Mouse (Mus musculus) forebrain, embryonic 15.5 days (tissue): ENCODE measurements around the gene Nlrc5. TPM values are rescaled to one million over a fixed set of nuclear protein-coding genes. Genes with fewer than 3 reads are reported as not detected.

Experiments used
- ATAC-seq: fragments of 200-750 bp; cut with Nextera tagmentation; replicated peaks from 2 replicates; pipeline ENCODE4 v1.8.0; 2017; ENCODE audit warnings: mild to moderate bottlenecking, moderate TSS enrichment, moderate library complexity
- H3K27ac ChIP-seq: fragments of 300-500 bp; sonication (generic); replicated peaks from 2 replicates; pipeline ENCODE4 v1.5.1; 2015; ENCODE audit warnings: mild to moderate bottlenecking, inconsistent platforms
- H3K27me3 ChIP-seq: fragments of 300-500 bp; sonication (generic); 2 replicates; pipeline ENCODE4 v1.6.1; 2015; ENCODE audit warnings: inconsistent platforms
- H3K36me3 ChIP-seq: fragments of 300-500 bp; sonication (generic); 2 replicates; pipeline ENCODE4 v1.6.1; 2015; ENCODE audit warnings: mild to moderate bottlenecking, inconsistent platforms
- H3K4me1 ChIP-seq: fragments of 300-500 bp; sonication (generic); 2 replicates; pipeline ENCODE4 v1.6.1; 2015; ENCODE audit warnings: inconsistent platforms
- H3K4me2 ChIP-seq: fragments of 300-500 bp; sonication (generic); replicated peaks from 2 replicates; pipeline ENCODE4 v1.6.1; 2015; ENCODE audit warnings: mild to moderate bottlenecking, inconsistent platforms
- H3K4me3 ChIP-seq: fragments of 300-500 bp; sonication (generic); 2 replicates; pipeline ENCODE4 v1.5.1; 2015; ENCODE audit warnings: mild to moderate bottlenecking, inconsistent platforms
- H3K9ac ChIP-seq: fragments of 300-500 bp; sonication (generic); replicated peaks from 2 replicates; pipeline ENCODE4 v1.6.1; 2015; ENCODE audit warnings: mild to moderate bottlenecking, inconsistent platforms
- H3K9me3 ChIP-seq: fragments of 300-500 bp; sonication (generic); 2 replicates; pipeline ENCODE4 v1.6.1; 2016; ENCODE audit warnings: inconsistent platforms
- WGBS: fragments of 180-500 bp; shearing (Covaris S2); methylation state at CpG from one replicate; pipeline ENCODE4 v1.1.7; 2015; ENCODE audit warnings: mixed read lengths; 5-methylcytosine and 5-hydroxymethylcytosine counted together
- polyA plus RNA-seq: library from polyadenylated mRNA; unstranded; fragments of >200 nt; fragmentation: Nextera tagmentation; extraction: Ambion mirVana; gene quantifications from 2 replicates; pipeline ENCODE4 v1.2.1, GENCODE M21; 2015

Nlrc5 gene
- polyA plus RNA-seq, 1 experiment from 2014 or later: 0.22 TPM

GRCm38 (mm10) chr8:94428420-94428819, 5.7 kb upstream of the Nlrc5 start:
- WGBS: 85% methylated on average over 4 of the region's 4 CpGs
- Histone ChIP-seq H3K36me3 (no peaks in the 10 kb centered on the region), H3K27me3 (no peaks in the 10 kb centered on the region), H3K9ac (no peak overlapping the region), H3K4me2 (no peak overlapping the region), H3K4me3 (no peak overlapping the region), H3K27ac (no peak overlapping the region), H3K4me1 (no peaks in the 10 kb centered on the region), H3K9me3 (no peaks in the 10 kb centered on the region)
- ATAC-seq: no peak

- Histone ChIP-seq H3K4me1 (peaks cover 7% of the 10 kb centered on the region), H3K9ac (no peak overlapping the region), H3K36me3 (no peaks in the 10 kb centered on the region), H3K27ac (no peak overlapping the region), H3K27me3 (peaks cover 6% of the 10 kb centered on the region; the same call in 1 of the 2 replicates), H3K9me3 (no peaks in the 10 kb centered on the region), H3K4me3 (no peak overlapping the region), H3K4me2 (no peak overlapping the region)
- ATAC-seq: no peak
- 86% methylated on average over 7 of the region's 7 CpGs for WGBS
Measured at GRCm38 (mm10) chr8:94429376-94429775, 4.8 kb upstream of the Nlrc5 start.

- Histone ChIP-seq H3K4me3 (no peak overlapping the region), H3K9ac (no peak overlapping the region), H3K9me3 (no peaks in the 10 kb centered on the region), H3K27me3 (peaks cover 6% of the 10 kb centered on the region; the same call in 1 of the 2 replicates), H3K4me2 (no peak overlapping the region), H3K27ac (no peak overlapping the region), H3K36me3 (no peaks in the 10 kb centered on the region), H3K4me1 (peaks cover 8% of the 10 kb centered on the region)
- 79% methylated on average over 3 of the region's 3 CpGs for whole genome bisulfite sequencing
- no peak for ATAC-seq
Measured at GRCm38 (mm10) chr8:94432212-94432611, 1.9 kb upstream of the Nlrc5 start.

- Histone ChIP-seq H3K9me3 (no peaks in the 10 kb centered on the region), H3K4me2 (no peak overlapping the region), H3K27ac (no peak overlapping the region), H3K4me3 (no peak overlapping the region), H3K4me1 (peaks cover 8% of the 10 kb centered on the region), H3K27me3 (peaks cover 6% of the 10 kb centered on the region; the same call in 1 of the 2 replicates), H3K36me3 (no peaks in the 10 kb centered on the region), H3K9ac (no peak overlapping the region)
- no peak for ATAC-seq
- 84% methylated on average over 3 of the region's 3 CpGs for WGBS
Measured at GRCm38 (mm10) chr8:94434958-94435357, 802 bp downstream of the Nlrc5 start.

GRCm38 (mm10) chr8:94435397-94436111, 1.4 kb downstream of the Nlrc5 start:
- H3K4me3 ChIP-seq: no peak overlapping the region
- no peak for ATAC-seq
- no peak overlapping the region for H3K9ac ChIP-seq
- no peaks in the 10 kb centered on the region for H3K36me3 ChIP-seq
- H3K4me2 ChIP-seq: no peak overlapping the region
- no peak overlapping the region for H3K27ac ChIP-seq
- 96% methylated on average over 15 of the region's 15 CpGs for WGBS
- peaks cover 6% of the 10 kb centered on the region; the same call in 1 of the 2 replicates for H3K27me3 ChIP-seq
- H3K9me3 ChIP-seq: no peaks in the 10 kb centered on the region
- peaks cover 8% of the 10 kb centered on the region for H3K4me1 ChIP-seq

- Histone ChIP-seq H3K4me2 (no peak overlapping the region), H3K27me3 (peaks cover 6% of the 10 kb centered on the region; the same call in 1 of the 2 replicates), H3K9me3 (no peaks in the 10 kb centered on the region), H3K36me3 (no peaks in the 10 kb centered on the region), H3K9ac (no peak overlapping the region), H3K4me3 (no peak overlapping the region), H3K4me1 (peaks cover 8% of the 10 kb centered on the region), H3K27ac (no peak overlapping the region)
- 91% methylated on average over 5 of the region's 5 CpGs for WGBS
- ATAC-seq: no peak
Measured at GRCm38 (mm10) chr8:94436112-94436572, 2.0 kb downstream of the Nlrc5 start.

- H3K4me3 ChIP-seq: no peak overlapping the region
- H3K9me3 ChIP-seq: no peaks in the 10 kb centered on the region
- peaks cover 6% of the 10 kb centered on the region; the same call in 1 of the 2 replicates for H3K27me3 ChIP-seq
- H3K27ac ChIP-seq: no peak overlapping the region
- H3K9ac ChIP-seq: no peak overlapping the region
- ATAC-seq: no peak
- peaks cover 8% of the 10 kb centered on the region for H3K4me1 ChIP-seq
- 89% methylated on average over 3 of the region's 3 CpGs for WGBS
- H3K4me2 ChIP-seq: no peak overlapping the region
- no peaks in the 10 kb centered on the region for H3K36me3 ChIP-seq
Measured at GRCm38 (mm10) chr8:94436900-94437299, 2.7 kb downstream of the Nlrc5 start.

GRCm38 (mm10) chr8:94438659-94439058, 4.5 kb downstream of the Nlrc5 start:
- H3K9me3 ChIP-seq: no peaks in the 10 kb centered on the region
- H3K4me1 ChIP-seq: peaks cover 8% of the 10 kb centered on the region
- no peaks in the 10 kb centered on the region for H3K36me3 ChIP-seq
- H3K4me2 ChIP-seq: no peak overlapping the region
- H3K27me3 ChIP-seq: peaks cover 4% of the 10 kb centered on the region; the same call in 1 of the 2 replicates
- WGBS: 92% methylated on average over 5 of the region's 5 CpGs
- H3K9ac ChIP-seq: no peak overlapping the region
- no peak for ATAC-seq
- H3K27ac ChIP-seq: no peak overlapping the region
- no peak overlapping the region for H3K4me3 ChIP-seq

GRCm38 (mm10) chr8:94439691-94440090, 5.5 kb downstream of the Nlrc5 start:
- no peak for ATAC-seq
- Histone ChIP-seq H3K27ac (no peak overlapping the region), H3K4me3 (no peak overlapping the region), H3K4me1 (no peaks in the 10 kb centered on the region), H3K27me3 (no peaks in the 10 kb centered on the region), H3K9me3 (no peaks in the 10 kb centered on the region), H3K4me2 (no peak overlapping the region), H3K36me3 (no peaks in the 10 kb centered on the region), H3K9ac (no peak overlapping the region)

GRCm38 (mm10) chr8:94440389-94440788, 6.2 kb downstream of the Nlrc5 start:
- H3K4me3 ChIP-seq: no peak overlapping the region
- no peaks in the 10 kb centered on the region for H3K27me3 ChIP-seq
- no peak overlapping the region for H3K9ac ChIP-seq
- no peak overlapping the region for H3K4me2 ChIP-seq
- H3K36me3 ChIP-seq: no peaks in the 10 kb centered on the region
- no peak overlapping the region for H3K27ac ChIP-seq
- no peak for ATAC-seq
- no peaks in the 10 kb centered on the region for H3K4me1 ChIP-seq
- no peaks in the 10 kb centered on the region for H3K9me3 ChIP-seq
- 87% methylated on average over 1 of the region's 1 CpGs for WGBS

GRCm38 (mm10) chr8:94441686-94442085, 7.5 kb downstream of the Nlrc5 start:
- ATAC-seq: no peak

GRCm38 (mm10) chr8:94443153-94443552, 9.0 kb downstream of the Nlrc5 start:
- Histone ChIP-seq H3K4me2 (no peak overlapping the region), H3K27me3 (no peaks in the 10 kb centered on the region), H3K4me3 (no peak overlapping the region), H3K36me3 (no peaks in the 10 kb centered on the region), H3K9me3 (no peaks in the 10 kb centered on the region), H3K4me1 (no peaks in the 10 kb centered on the region), H3K27ac (no peak overlapping the region), H3K9ac (no peak overlapping the region)
- no peak for ATAC-seq
- WGBS: 93% methylated on average over 3 of the region's 3 CpGs

More at GRCm38 (mm10) chr8:94441686-94442085, 7.5 kb downstream of the Nlrc5 start:
- no peaks in the 10 kb centered on the region for H3K9me3 ChIP-seq
- no peaks in the 10 kb centered on the region for H3K36me3 ChIP-seq
- 94% methylated on average over 1 of the region's 1 CpGs for WGBS
- H3K9ac ChIP-seq: no peak overlapping the region
- no peaks in the 10 kb centered on the region for H3K27me3 ChIP-seq
- H3K4me1 ChIP-seq: no peaks in the 10 kb centered on the region
- no peak overlapping the region for H3K4me2 ChIP-seq
- H3K4me3 ChIP-seq: no peak overlapping the region
- H3K27ac ChIP-seq: no peak overlapping the region

- Histone ChIP-seq H3K4me2 (no peak overlapping the region), H3K36me3 (no peaks in the 10 kb centered on the region), H3K4me1 (no peaks in the 10 kb centered on the region), H3K9ac (no peak overlapping the region), H3K4me3 (no peak overlapping the region), H3K9me3 (no peaks in the 10 kb centered on the region), H3K27me3 (no peaks in the 10 kb centered on the region), H3K27ac (no peak overlapping the region)
- no peak for ATAC-seq
- 79% methylated on average over 2 of the region's 2 CpGs for WGBS
Measured at GRCm38 (mm10) chr8:94444480-94444879, 10.3 kb downstream of the Nlrc5 start.
